Mouse (Mus musculus): ENCODE measurements around the gene Unk.

DNA sequence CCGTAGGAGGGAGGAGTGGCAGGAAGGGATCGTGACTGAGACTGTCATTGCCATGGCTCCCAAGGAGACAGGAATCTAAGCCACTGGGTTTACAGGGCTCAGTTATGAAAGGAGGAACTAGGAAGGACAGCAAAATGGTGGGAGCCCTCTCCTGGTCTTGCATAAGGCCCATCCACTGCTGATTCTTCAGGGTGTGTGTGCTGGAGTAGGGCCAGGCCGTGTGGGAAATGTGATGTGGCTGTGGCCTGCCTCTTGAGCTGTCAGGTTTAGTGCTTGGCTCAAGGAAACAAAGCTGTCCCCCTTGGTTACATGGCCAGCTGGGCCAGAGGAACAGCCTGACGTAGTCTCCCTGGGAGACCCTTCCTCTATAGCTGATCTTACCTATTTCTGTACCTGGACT lies 20.1 kb downstream of the Unk start:
- no peak for TF ChIP-seq CTCF (IDR thresholded peaks at IDR 0.05; ENCODE audit: borderline replicate concordance, extremely low read depth, insufficient read depth, insufficient read length)
- TF ChIP-seq POLR2A (IDR thresholded peaks at IDR 0.05; ENCODE audit: borderline replicate concordance, extremely low read depth, insufficient read depth, insufficient read length, poor library complexity, severe bottlenecking), result no peak
